Mouse (Mus musculus) ZHBTc4 (cell line): ENCODE results near the gene Sost.

Source experiments
- DNase-seq: peaks from one replicate; pipeline ENCODE4 v3.0.0-alpha.2; 2011; ENCODE audit warnings: low read depth, low spot score

The Sost gene

GRCm38 (mm10) chr11:101950021-101950420 is 16.8 kb downstream of the Sost start:
- no peak for DNase-seq

GRCm38 (mm10) chr11:101946525-101946924 is 20.3 kb downstream of the Sost start:
- peak; percentile 31 for DNase-seq

GRCm38 (mm10) chr11:101943055-101943454 is 23.8 kb downstream of the Sost start:
- DNase-seq = peak; percentile 35

GRCm38 (mm10) chr11:101937108-101937507 is 29.7 kb downstream of the Sost start:
- DNase-seq = no peak

- DNase-seq = peak; percentile 59
Observed at GRCm38 (mm10) chr11:101936421-101936820, 30.4 kb downstream of the Sost start.

GRCm38 (mm10) chr11:101935743-101936142 is 31.1 kb downstream of the Sost start:
- no peak for DNase-seq

GRCm38 (mm10) chr11:101931978-101932377 is 34.8 kb downstream of the Sost start:
- peak; percentile 58 for DNase-seq

- peak; percentile 94 for DNase-seq
Observed at GRCm38 (mm10) chr11:101928030-101928762, 38.6 kb downstream of the Sost start.

GRCm38 (mm10) chr11:101926951-101927589 is 39.7 kb downstream of the Sost start:
- DNase-seq = no peak

- peak; percentile 85 for DNase-seq
Observed at GRCm38 (mm10) chr11:101925636-101926035, 41.2 kb downstream of the Sost start.

GRCm38 (mm10) chr11:101924441-101924976 is 42.3 kb downstream of the Sost start:
- peak; percentile 76 for DNase-seq

GRCm38 (mm10) chr11:101923988-101924387 is 42.8 kb downstream of the Sost start:
- DNase-seq = no peak

GRCm38 (mm10) chr11:101921361-101921952 is 45.4 kb downstream of the Sost start:
- DNase-seq = no peak

- DNase-seq = peak; percentile 81
Observed at GRCm38 (mm10) chr11:101919660-101920059, 47.2 kb downstream of the Sost start.

GRCm38 (mm10) chr11:101918609-101919008 is 48.2 kb downstream of the Sost start:
- no peak for DNase-seq

GRCm38 (mm10) chr11:101916772-101917171 is 50.0 kb downstream of the Sost start:
- DNase-seq = no peak

- DNase-seq = no peak
Observed at GRCm38 (mm10) chr11:101913591-101913990, 53.2 kb downstream of the Sost start.
